ENCODE assay signal across 14 mouse cellular contexts in the genomic region with DNA sequence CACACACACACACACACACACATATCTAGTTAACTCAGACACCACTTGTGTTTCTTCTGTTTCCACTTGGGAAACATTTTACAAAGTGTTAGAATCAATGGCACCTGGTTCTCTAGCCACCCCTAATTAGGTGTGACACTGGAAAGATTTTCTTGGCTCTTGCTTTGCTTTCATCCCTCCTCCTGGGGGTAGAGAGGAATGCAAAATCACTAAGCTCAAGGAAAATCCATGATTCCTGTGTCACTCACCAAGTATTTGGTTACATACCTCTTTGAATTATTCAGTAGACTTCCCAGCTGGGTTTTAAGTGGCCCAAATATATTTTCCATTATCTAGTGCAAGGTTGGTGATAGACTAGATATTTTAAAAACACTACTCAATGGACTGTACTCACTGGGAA.
"Had no signal": no experiment of that assay in that cellular context is flagged by ENCODE, and none has a peak within 500 bp of the region (broad histone marks: within the 10 kb centered on the region; RNA-seq: fewer than 3 reads in every experiment).

No protein-coding gene starts in this region.

- H3K4me3 ChIP-seq: limb, embryonic 12.5 days; liver, embryonic 15.5 days; neural tube, embryonic 12.5 days had no signal

- ATAC-seq: lung, postnatal 0 days had no signal

- H3K27me3 ChIP-seq: limb, embryonic 12.5 days; liver, embryonic 15.5 days; neural tube, embryonic 12.5 days had no signal

- H3K9me3 ChIP-seq: limb, embryonic 12.5 days; liver, embryonic 15.5 days; neural tube, embryonic 12.5 days had no signal

- H3K36me3 ChIP-seq: limb, embryonic 12.5 days; liver, embryonic 15.5 days; neural tube, embryonic 12.5 days had no signal

- H3K27ac ChIP-seq: kidney, postnatal 0 days; limb, embryonic 12.5 days; liver, embryonic 15.5 days; neural tube, embryonic 12.5 days had no signal

- H3K4me2 ChIP-seq: limb, embryonic 12.5 days; liver, embryonic 11.5 days; liver, embryonic 15.5 days; neural tube, embryonic 12.5 days had no signal

- H3K9ac ChIP-seq: limb, embryonic 12.5 days; liver, embryonic 15.5 days; neural tube, embryonic 12.5 days had no signal

- H3K4me1 ChIP-seq: limb, embryonic 12.5 days; liver, embryonic 15.5 days; neural tube, embryonic 12.5 days had no signal

- DNase-seq: kidney, adult 9 months; kidney, postnatal 36 days; layer of hippocampus, adult 9-11 months; layer of hippocampus, postnatal 36 days; lung, adult 2 months; lung, postnatal 36 days; right cerebral cortex, postnatal 14 days; thymus, postnatal 36 days had no signal
